15 mouse cellular contexts compared by ENCODE assay signal in genomic region chr13:42089025-42089424, GRCm38 (mm10).
"Had no signal": no experiment of that assay in that cellular context is flagged by ENCODE, and none has a peak within 500 bp of the region (broad histone marks: within the 10 kb centered on the region; RNA-seq: fewer than 3 reads in every experiment).

No protein-coding gene starts in this region.

- H3K9me3 ChIP-seq: kidney, embryonic 15.5 days; limb, embryonic 12.5 days; limb, embryonic 15.5 days; lung, embryonic 15.5 days; midbrain, embryonic 12.5 days; midbrain, embryonic 15.5 days; neural tube, embryonic 12.5 days had no signal

- H3K27me3 ChIP-seq: kidney, embryonic 15.5 days; limb, embryonic 12.5 days; limb, embryonic 15.5 days; lung, embryonic 15.5 days; midbrain, embryonic 12.5 days; midbrain, embryonic 15.5 days; neural tube, embryonic 12.5 days had no signal

- H3K27ac ChIP-seq: limb, embryonic 12.5 days; limb, embryonic 15.5 days; liver, embryonic 14.5 days; lung, embryonic 15.5 days; midbrain, embryonic 12.5 days; midbrain, embryonic 15.5 days had no signal

- ATAC-seq: midbrain, embryonic 15.5 days had no signal

- H3K36me3 ChIP-seq: kidney, embryonic 15.5 days; limb, embryonic 12.5 days; limb, embryonic 15.5 days; lung, embryonic 15.5 days; midbrain, embryonic 12.5 days; midbrain, embryonic 15.5 days; neural tube, embryonic 12.5 days had no signal

- H3K9ac ChIP-seq: kidney, embryonic 15.5 days; limb, embryonic 12.5 days; limb, embryonic 15.5 days; liver, embryonic 14.5 days; lung, embryonic 15.5 days; midbrain, embryonic 12.5 days; midbrain, embryonic 15.5 days; neural tube, embryonic 12.5 days had no signal

- H3K4me2 ChIP-seq: kidney, embryonic 15.5 days; limb, embryonic 12.5 days; limb, embryonic 15.5 days; lung, embryonic 15.5 days; midbrain, embryonic 12.5 days; midbrain, embryonic 15.5 days; neural tube, embryonic 12.5 days had no signal

- DNase-seq: kidney, adult 11 months; kidney, postnatal 10 days; kidney, postnatal 4 days; left cerebral cortex, postnatal 4 days; lung, postnatal 10 days; thymus, adult 18-20 months; thymus, postnatal 36 days had no signal

- H3K4me3 ChIP-seq: kidney, embryonic 15.5 days; limb, embryonic 12.5 days; limb, embryonic 15.5 days; lung, embryonic 15.5 days; midbrain, embryonic 12.5 days; midbrain, embryonic 15.5 days; neural tube, embryonic 12.5 days had no signal
